Mouse (Mus musculus): ENCODE data around the gene Gm17402.

GRCm38 (mm10) chr3:67366087-67366892 is 8.7 kb downstream of the Gm17402 start:
- TF ChIP-seq CTCF (IDR thresholded peaks at IDR 0.05; ENCODE audit: extremely low read depth, insufficient read depth, low read length) (no peak), POLR2A (IDR thresholded peaks at IDR 0.05; ENCODE audit: extremely low read depth, insufficient read depth, low read length) (no peak)
